Mouse (Mus musculus): ENCODE measurements around the gene Arhgap31. TPM values are rescaled to one million over a fixed set of nuclear protein-coding genes. Genes with fewer than 3 reads are reported as not detected.
A peak's percentile ranks its signal among the peaks of the same experiment; 100 is the strongest.

Gene Arhgap31
- polyA plus RNA-seq, 1 experiment from 2014 or later: 8.4 TPM

DNA sequence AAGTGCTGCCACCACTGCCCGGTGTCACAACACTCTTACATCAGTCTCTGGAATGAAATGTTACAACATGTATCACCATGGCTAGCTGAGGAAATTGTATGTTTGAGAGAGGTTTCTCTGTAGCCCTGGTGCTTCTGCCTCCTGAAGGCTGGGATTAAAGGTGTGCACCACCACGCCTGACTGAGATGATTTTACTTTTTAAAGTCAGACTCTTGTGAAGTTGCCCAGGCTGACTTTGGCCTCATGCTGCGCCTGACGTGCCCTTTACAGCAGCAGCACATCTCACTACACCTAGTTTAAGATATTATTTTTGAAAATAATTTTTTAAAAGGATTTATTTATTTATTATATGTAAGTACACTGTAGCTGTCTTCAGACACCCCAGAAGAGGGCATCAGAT, 120.1 kb downstream of the Arhgap31 start:
- Histone ChIP-seq H3K36me3 (ENCODE audit: control insufficient read depth, insufficient read depth, low read length) (peaks cover 7% of the 10 kb centered on the region), H3K4me3 (ENCODE audit: low read depth, low read length) (no peak overlapping the region), H3K27me3 (ENCODE audit: control insufficient read depth, insufficient read depth, low read length) (no peaks in the 10 kb centered on the region), H3K9ac (ENCODE audit: low read length) (no peak overlapping the region), H3K9me3 (ENCODE audit: control insufficient read depth, low read length) (no peaks in the 10 kb centered on the region), H3K27ac (ENCODE audit: low read depth, low read length) (no peak overlapping the region), H3K4me1 (ENCODE audit: control insufficient read depth, insufficient read depth, low read length) (no peaks in the 10 kb centered on the region), H3K4me2 (no peak overlapping the region)
- ATAC-seq (ENCODE audit: low FRiP score) (no peak), DNase-seq (ENCODE audit: low spot score, missing footprints) (peak; percentile 66)
- 92% methylated on average over 4 of the region's 4 CpGs for WGBS

DNA sequence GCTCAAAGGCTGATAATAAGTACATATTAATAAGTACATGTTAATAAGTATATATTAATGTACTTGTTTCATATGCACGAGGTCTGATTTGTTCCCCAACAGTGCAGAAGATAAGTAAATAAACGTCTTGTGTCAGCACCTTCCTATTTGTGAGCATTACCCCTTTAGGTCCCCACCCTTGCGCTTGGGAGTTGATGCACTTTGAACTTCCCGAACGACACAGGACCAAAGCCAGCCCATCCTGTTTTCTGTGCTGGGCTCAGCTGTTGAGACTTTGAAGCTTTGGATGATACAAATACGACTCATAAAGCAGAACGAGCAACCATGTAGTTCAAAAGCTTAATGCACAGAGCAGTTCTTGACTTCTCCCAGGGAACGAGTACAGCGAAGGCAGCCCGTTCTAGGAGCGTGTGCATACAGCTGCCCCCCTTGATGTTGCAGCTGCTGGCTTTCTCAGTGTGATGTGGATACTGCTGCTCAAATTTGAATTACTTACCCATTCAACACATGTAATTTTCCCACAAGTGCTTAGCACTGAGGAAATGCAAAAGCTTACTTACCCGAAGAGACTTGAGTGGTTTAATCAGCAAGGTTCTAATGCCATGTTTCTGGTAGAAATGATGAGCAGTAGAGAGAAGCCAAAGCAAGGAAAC, 120.9 kb downstream of the Arhgap31 start:
- Histone ChIP-seq H3K27ac (ENCODE audit: low read depth, low read length) (no peak overlapping the region), H3K36me3 (ENCODE audit: control insufficient read depth, insufficient read depth, low read length) (peaks cover 8% of the 10 kb centered on the region), H3K4me2 (no peak overlapping the region), H3K27me3 (ENCODE audit: control insufficient read depth, insufficient read depth, low read length) (no peaks in the 10 kb centered on the region), H3K9ac (ENCODE audit: low read length) (no peak overlapping the region), H3K4me3 (ENCODE audit: low read depth, low read length) (no peak overlapping the region), H3K9me3 (ENCODE audit: control insufficient read depth, low read length) (no peaks in the 10 kb centered on the region), H3K4me1 (ENCODE audit: control insufficient read depth, insufficient read depth, low read length) (no peaks in the 10 kb centered on the region)
- peak; percentile 53 for DNase-seq (ENCODE audit: low spot score, missing footprints)
- ATAC-seq (ENCODE audit: low FRiP score): no peak
- whole genome bisulfite sequencing: 94% methylated on average over 12 of the region's 12 CpGs

DNA sequence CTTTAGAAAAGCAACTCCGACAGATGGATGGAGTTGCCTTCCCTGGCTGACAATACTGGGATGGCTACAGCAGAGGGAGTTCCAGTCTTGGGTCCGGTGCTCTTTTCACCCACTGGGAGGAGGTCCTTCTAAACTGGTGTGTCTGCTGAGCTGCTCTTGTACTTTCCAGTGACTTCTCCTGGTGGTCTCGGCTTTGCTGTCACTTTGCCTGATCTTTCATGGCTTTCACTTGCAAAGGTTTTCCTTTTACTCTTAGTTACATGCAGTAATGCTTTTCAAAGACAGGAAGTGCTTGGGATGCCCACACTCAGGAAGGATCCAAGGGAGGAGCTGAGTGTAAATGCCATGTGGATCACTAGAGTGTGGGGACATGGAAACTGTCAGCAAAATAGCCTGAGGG, 121.6 kb downstream of the Arhgap31 start:
- WGBS: 87% methylated on average over 3 of the region's 3 CpGs
- Histone ChIP-seq H3K9me3 (ENCODE audit: control insufficient read depth, low read length) (no peaks in the 10 kb centered on the region), H3K36me3 (ENCODE audit: control insufficient read depth, insufficient read depth, low read length) (peaks cover 10% of the 10 kb centered on the region), H3K27ac (ENCODE audit: low read depth, low read length) (no peak overlapping the region), H3K27me3 (ENCODE audit: control insufficient read depth, insufficient read depth, low read length) (no peaks in the 10 kb centered on the region), H3K4me3 (ENCODE audit: low read depth, low read length) (no peak overlapping the region), H3K9ac (ENCODE audit: low read length) (no peak overlapping the region), H3K4me1 (ENCODE audit: control insufficient read depth, insufficient read depth, low read length) (no peaks in the 10 kb centered on the region), H3K4me2 (no peak overlapping the region)
- DNase-seq (ENCODE audit: low spot score, missing footprints) (no peak), ATAC-seq (ENCODE audit: low FRiP score) (no peak)

DNA sequence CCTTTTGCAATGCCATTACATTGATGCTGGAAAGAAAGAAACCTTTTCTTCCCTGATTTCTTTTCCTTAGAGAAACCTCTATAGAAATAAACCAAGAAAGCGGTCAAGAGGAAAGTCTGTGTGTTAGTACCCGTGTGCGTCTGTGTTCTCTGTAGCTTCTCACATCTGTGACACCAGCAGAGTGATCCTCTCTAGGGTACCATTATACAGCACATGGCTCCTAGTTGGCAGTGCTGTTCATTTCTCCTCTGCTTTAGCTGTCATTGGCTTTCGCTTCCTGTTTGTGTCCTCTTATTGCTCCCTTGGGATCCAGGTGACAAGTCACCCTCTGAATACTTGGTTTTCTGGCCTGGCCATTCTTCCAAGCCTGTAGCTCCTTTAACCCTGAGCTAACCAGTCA, 125.5 kb downstream of the Arhgap31 start:
- DNase-seq (ENCODE audit: low spot score, missing footprints) (peak; percentile 49), ATAC-seq (ENCODE audit: low FRiP score) (no peak)
- Histone ChIP-seq H3K9me3 (ENCODE audit: control insufficient read depth, low read length) (no peaks in the 10 kb centered on the region), H3K27me3 (ENCODE audit: control insufficient read depth, insufficient read depth, low read length) (no peaks in the 10 kb centered on the region), H3K4me3 (ENCODE audit: low read depth, low read length) (no peak overlapping the region), H3K4me2 (no peak overlapping the region), H3K9ac (ENCODE audit: low read length) (no peak overlapping the region), H3K27ac (ENCODE audit: low read depth, low read length) (no peak overlapping the region), H3K36me3 (ENCODE audit: control insufficient read depth, insufficient read depth, low read length) (peaks cover 23% of the 10 kb centered on the region), H3K4me1 (ENCODE audit: control insufficient read depth, insufficient read depth, low read length) (no peaks in the 10 kb centered on the region)
- 92% methylated on average over 4 of the region's 4 CpGs for WGBS

DNA sequence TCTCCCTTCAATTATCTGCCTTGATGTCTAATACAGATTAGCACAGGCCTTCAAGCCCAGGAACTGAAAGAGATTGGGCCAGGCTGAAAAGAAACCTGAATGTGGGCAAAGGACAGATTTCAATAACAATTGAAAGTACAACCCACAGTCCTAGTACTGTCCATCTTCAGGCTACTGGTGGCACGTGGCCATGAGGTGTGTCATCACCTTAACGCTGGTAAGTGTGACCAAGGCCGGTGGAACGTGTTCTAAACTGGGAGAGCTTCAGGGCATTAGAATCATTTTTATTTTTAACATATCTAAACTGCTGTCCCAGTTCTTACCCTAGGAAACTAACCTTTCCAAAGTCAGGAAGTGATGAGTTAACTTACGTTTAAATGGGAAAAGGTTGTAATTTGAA, 125.9 kb downstream of the Arhgap31 start:
- Histone ChIP-seq H3K36me3 (ENCODE audit: control insufficient read depth, insufficient read depth, low read length) (peaks cover 23% of the 10 kb centered on the region), H3K4me2 (no peak overlapping the region), H3K9me3 (ENCODE audit: control insufficient read depth, low read length) (no peaks in the 10 kb centered on the region), H3K27me3 (ENCODE audit: control insufficient read depth, insufficient read depth, low read length) (no peaks in the 10 kb centered on the region), H3K27ac (ENCODE audit: low read depth, low read length) (no peak overlapping the region), H3K9ac (ENCODE audit: low read length) (no peak overlapping the region), H3K4me3 (ENCODE audit: low read depth, low read length) (no peak overlapping the region), H3K4me1 (ENCODE audit: control insufficient read depth, insufficient read depth, low read length) (no peaks in the 10 kb centered on the region)
- WGBS: 96% methylated on average over 5 of the region's 5 CpGs
- ATAC-seq (ENCODE audit: low FRiP score): no peak
- no peak for DNase-seq (ENCODE audit: low spot score, missing footprints)

DNA sequence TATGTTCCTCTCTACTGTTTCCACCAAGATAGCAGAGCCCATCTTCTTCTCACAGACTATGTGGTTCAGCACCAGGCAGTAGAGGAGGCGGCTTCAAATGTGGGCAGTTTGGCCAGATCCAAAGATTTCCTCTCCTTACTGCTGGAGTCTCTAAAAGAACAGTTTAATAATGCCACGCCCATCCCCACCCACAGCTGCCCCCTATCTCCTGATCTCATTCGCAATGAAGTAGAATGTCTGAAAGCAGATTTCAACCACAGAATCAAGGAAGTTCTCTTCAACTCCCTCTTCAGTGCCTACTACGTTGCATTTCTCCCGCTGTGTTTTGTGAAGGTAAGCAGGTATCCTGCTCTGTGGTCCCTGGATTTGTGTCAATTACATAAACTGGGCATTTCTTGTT, 127.9 kb downstream of the Arhgap31 start:
- DNase-seq (ENCODE audit: low spot score, missing footprints): peak; percentile 19
- no peak overlapping the region for H3K27ac ChIP-seq (ENCODE audit: low read depth, low read length)
- no peak overlapping the region for H3K4me3 ChIP-seq (ENCODE audit: low read depth, low read length)
- H3K9ac ChIP-seq (ENCODE audit: low read length): no peak overlapping the region
- no peaks in the 10 kb centered on the region for H3K27me3 ChIP-seq (ENCODE audit: control insufficient read depth, insufficient read depth, low read length)
- 95% methylated on average over 5 of the region's 5 CpGs for WGBS
- no peaks in the 10 kb centered on the region for H3K4me1 ChIP-seq (ENCODE audit: control insufficient read depth, insufficient read depth, low read length)
- ATAC-seq (ENCODE audit: low FRiP score): no peak
- peaks cover 22% of the 10 kb centered on the region for H3K36me3 ChIP-seq (ENCODE audit: control insufficient read depth, insufficient read depth, low read length)
- no peak overlapping the region for H3K4me2 ChIP-seq
- H3K9me3 ChIP-seq (ENCODE audit: control insufficient read depth, low read length): no peaks in the 10 kb centered on the region

DNA sequence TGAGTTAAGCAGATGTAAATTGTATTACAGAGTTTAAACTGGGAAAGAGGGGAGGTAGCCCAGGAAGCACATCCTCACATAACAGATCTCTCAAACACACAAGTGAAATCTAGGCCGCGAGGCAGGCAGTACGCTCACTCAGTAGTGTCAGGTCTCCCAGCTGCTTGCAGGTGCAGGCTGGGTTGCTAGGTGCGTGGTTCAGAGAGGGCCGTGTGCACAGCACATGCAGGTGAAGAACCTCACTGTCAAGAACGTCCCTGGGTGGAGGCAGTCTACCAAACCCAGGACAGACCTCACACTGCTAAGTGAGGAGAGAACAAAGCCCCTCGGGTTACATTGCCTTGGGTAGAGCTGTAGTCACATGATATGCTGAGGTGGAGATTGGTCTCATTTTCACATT, 128.3 kb downstream of the Arhgap31 start:
- WGBS: 89% methylated on average over 7 of the region's 7 CpGs
- Histone ChIP-seq H3K9ac (ENCODE audit: low read length) (no peak overlapping the region), H3K36me3 (ENCODE audit: control insufficient read depth, insufficient read depth, low read length) (peaks cover 22% of the 10 kb centered on the region), H3K4me1 (ENCODE audit: control insufficient read depth, insufficient read depth, low read length) (no peaks in the 10 kb centered on the region), H3K27me3 (ENCODE audit: control insufficient read depth, insufficient read depth, low read length) (no peaks in the 10 kb centered on the region), H3K27ac (ENCODE audit: low read depth, low read length) (no peak overlapping the region), H3K4me2 (no peak overlapping the region), H3K4me3 (ENCODE audit: low read depth, low read length) (no peak overlapping the region), H3K9me3 (ENCODE audit: control insufficient read depth, low read length) (no peaks in the 10 kb centered on the region)
- ATAC-seq (ENCODE audit: low FRiP score) (no peak), DNase-seq (ENCODE audit: low spot score, missing footprints) (peak; percentile 10)

DNA sequence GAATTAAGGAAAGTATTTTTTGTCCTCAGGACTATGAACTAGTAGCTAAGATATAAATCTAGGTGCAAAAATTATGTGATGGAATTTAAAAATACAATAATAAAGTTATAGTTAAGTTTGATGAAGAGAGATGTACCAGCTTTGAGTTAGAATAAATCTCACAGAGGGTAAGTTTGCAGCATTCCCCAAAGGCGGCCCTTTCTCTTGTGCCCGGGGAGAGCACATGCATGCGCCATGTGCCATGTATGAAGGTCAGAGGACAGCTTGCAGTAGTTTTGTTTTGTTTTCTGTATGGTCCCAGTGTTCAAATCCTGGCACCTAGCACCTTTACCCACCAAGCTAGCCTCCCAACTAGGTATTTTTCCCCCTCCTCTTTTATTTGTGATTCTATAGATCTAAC, 141.6 kb downstream of the Arhgap31 start:
- peak; percentile 64 for DNase-seq (ENCODE audit: low spot score, missing footprints)
- Histone ChIP-seq H3K4me3 (ENCODE audit: low read depth, low read length) (no peak overlapping the region), H3K36me3 (ENCODE audit: control insufficient read depth, insufficient read depth, low read length) (peaks cover 18% of the 10 kb centered on the region), H3K4me1 (ENCODE audit: control insufficient read depth, insufficient read depth, low read length) (no peaks in the 10 kb centered on the region), H3K27ac (ENCODE audit: low read depth, low read length) (no peak overlapping the region), H3K4me2 (no peak overlapping the region), H3K9ac (ENCODE audit: low read length) (no peak overlapping the region), H3K27me3 (ENCODE audit: control insufficient read depth, insufficient read depth, low read length) (no peaks in the 10 kb centered on the region), H3K9me3 (ENCODE audit: control insufficient read depth, low read length) (no peaks in the 10 kb centered on the region)
- ATAC-seq (ENCODE audit: low FRiP score): no peak
- 95% methylated on average over 3 of the region's 3 CpGs for WGBS

DNA sequence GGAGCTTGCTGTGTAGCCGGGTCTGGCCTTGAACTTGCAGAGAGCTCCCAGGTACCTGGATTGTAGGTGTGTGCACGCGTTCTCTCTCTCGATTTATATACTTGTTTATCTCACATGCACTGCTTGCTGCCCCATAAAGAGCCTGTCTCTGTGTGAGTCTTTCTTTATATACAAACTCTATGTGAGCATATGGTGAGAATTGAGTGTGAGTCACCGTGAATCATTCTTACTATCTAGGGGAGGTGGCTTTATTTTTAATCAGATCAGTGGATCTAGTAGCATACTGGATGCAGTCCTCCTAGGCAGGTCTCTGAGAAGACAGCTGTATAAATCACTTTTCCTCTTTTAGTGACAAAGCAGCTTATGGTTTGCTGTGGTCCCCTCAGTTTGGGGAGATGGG, 144.9 kb downstream of the Arhgap31 start:
- no peaks in the 10 kb centered on the region for H3K9me3 ChIP-seq (ENCODE audit: control insufficient read depth, low read length)
- ATAC-seq (ENCODE audit: low FRiP score): no peak
- WGBS: 98% methylated on average over 5 of the region's 5 CpGs
- H3K27me3 ChIP-seq (ENCODE audit: control insufficient read depth, insufficient read depth, low read length): no peaks in the 10 kb centered on the region
- H3K4me1 ChIP-seq (ENCODE audit: control insufficient read depth, insufficient read depth, low read length): peaks cover 5% of the 10 kb centered on the region
- peaks cover 14% of the 10 kb centered on the region for H3K36me3 ChIP-seq (ENCODE audit: control insufficient read depth, insufficient read depth, low read length)
- no peak overlapping the region for H3K9ac ChIP-seq (ENCODE audit: low read length)
- no peak overlapping the region for H3K27ac ChIP-seq (ENCODE audit: low read depth, low read length)
- no peak overlapping the region for H3K4me3 ChIP-seq (ENCODE audit: low read depth, low read length)
- no peak for DNase-seq (ENCODE audit: low spot score, missing footprints)
- H3K4me2 ChIP-seq: no peak overlapping the region
